Mouse (Mus musculus) urinary bladder, adult 18-20 months (tissue): ENCODE data around the gene Ccl12.

Experiments used
- DNase-seq, 2 experiments: peaks; one replicate each; pipeline ENCODE4 v3.0.0; 2022; ENCODE audit warnings: low spot score in 2 of 2, mixed read lengths in 2 of 2

The Ccl12 gene

DNA sequence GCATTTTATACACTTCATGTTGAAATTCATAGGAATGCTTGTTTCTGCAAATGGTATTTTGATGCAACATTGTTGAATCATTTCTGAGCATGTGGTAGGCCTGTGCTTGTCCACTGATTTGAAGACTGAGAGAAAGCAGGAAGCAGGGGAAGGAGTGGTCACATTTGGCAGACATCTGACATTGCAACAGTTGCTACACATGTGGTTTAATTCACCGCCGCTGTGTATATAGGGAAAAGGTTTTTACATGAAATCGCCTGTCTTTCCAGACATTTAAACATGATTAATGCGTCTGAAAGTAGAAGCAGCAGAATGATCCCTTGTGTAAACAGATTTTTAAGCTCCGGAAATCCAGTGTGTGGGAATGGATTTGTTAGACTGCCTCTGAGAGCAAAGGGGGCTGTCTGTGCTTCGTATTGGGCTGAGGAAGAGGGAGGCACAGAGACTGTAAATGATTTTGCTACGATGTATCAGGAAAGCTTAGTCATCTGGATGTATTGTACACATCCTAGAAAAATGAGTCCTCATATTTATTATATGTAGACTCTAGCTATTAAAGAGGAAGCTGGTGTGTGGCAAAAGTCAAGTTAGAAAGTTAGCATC is 37.9 kb downstream of the Ccl12 start:
- DNase-seq = peak in 1 of 2 experiments; percentile 10
